Mouse (Mus musculus) heart, adult 2 months (tissue): ENCODE data around the gene Trim80. TPM values are rescaled to one million over a fixed set of nuclear protein-coding genes. Genes with fewer than 3 reads are reported as not detected.
"Not testable (repeated sequence)": the region's sequence is repeated elsewhere in the genome, so short reads cannot be mapped to it uniquely, and the experiment has no call there.

Source experiments
- DNase-seq, 2 experiments: peaks; one replicate each; pipeline ENCODE4 v3.0.0; 2021
- H3K27ac ChIP-seq: fragments of 200-600 bp; 2 replicates; pipeline ENCODE4 v1.8.1; 2022
- H3K27me3 ChIP-seq: fragments of 200-500 bp; 2 replicates; pipeline ENCODE4 v1.6.1; 2012; ENCODE audit warnings: mild to moderate bottlenecking, low read length, inconsistent platforms, mixed read lengths; ENCODE audit not compliant: control insufficient read depth, insufficient read depth
- H3K36me3 ChIP-seq: fragments of 200-500 bp; 2 replicates; pipeline ENCODE4 v1.6.1; 2012; ENCODE audit warnings: low read length, inconsistent platforms; ENCODE audit not compliant: control insufficient read depth, insufficient read depth
- H3K4me1 ChIP-seq: fragments of 200-500 bp; 2 replicates; pipeline ENCODE4 v1.6.1; 2011; ENCODE audit warnings: low read length; ENCODE audit not compliant: control insufficient read depth, insufficient read depth
- H3K4me3 ChIP-seq: fragments of 200-600 bp; 2 replicates; pipeline ENCODE4 v1.8.1; 2022
- H3K79me2 ChIP-seq: fragments of 200-500 bp; replicated peaks from 2 replicates; pipeline ENCODE4 v1.6.1; 2012; ENCODE audit warnings: mild to moderate bottlenecking, inconsistent platforms, low read length, moderate library complexity, mixed read lengths; ENCODE audit not compliant: control insufficient read depth, insufficient read depth
- H3K9ac ChIP-seq: fragments of 200-500 bp; 2 replicates; pipeline ENCODE4 v1.6.1; 2012; ENCODE audit warnings: low read depth, mild to moderate bottlenecking, control low read depth, inconsistent platforms, low read length, mixed read lengths
- CTCF ChIP-seq: fragments of 200-600 bp; IDR thresholded peaks from 2 replicates; pipeline ENCODE4 v1.8.1; 2022; ENCODE audit warnings: antibody characterized with exemption, mild to moderate bottlenecking, moderate library complexity
- EP300 ChIP-seq: fragments of 200-500 bp; IDR thresholded peaks from 2 replicates; pipeline ENCODE4 v1.6.1; 2011; ENCODE audit warnings: low read depth, low read length, control low read depth; ENCODE audit not compliant: insufficient read depth
- POLR2A ChIP-seq: fragments of 200-500 bp; IDR thresholded peaks from 2 replicates; pipeline ENCODE4 v1.6.1; 2011; ENCODE audit warnings: mild to moderate bottlenecking, low read depth, low read length, control low read depth; ENCODE audit not compliant: insufficient read depth
- WGBS: fragments of 180-500 bp; shearing (Covaris S2); methylation state at CpG from one replicate; pipeline ENCODE4 v1.1.7; 2018; 5-methylcytosine and 5-hydroxymethylcytosine counted together
- intact Hi-C: fragments of 180-260 bp; cut with DNase I; formaldehyde crosslinking; loops from one replicate; pipeline ENCODE4 v1.15.1; 2025
- microRNA-seq, 2 experiments: library from miRNA; unstranded; fragments of <30 nt; microRNA quantifications; one replicate each; pipeline ENCODE4 v1.2.0; 2021
- polyA plus RNA-seq: library from polyadenylated mRNA; depleted of rRNA; stranded (reverse); fragments of >200 nt; gene quantifications from 2 replicates; pipeline ENCODE4 v1.2.3, GENCODE M21; 2012; rRNA removed
- total RNA-seq, 2 experiments: library from RNA; stranded (reverse); gene quantifications; 2 replicates each; pipeline ENCODE4 v1.2.3; 2021

The Trim80 gene
- total and polyA plus RNA-seq, 3 experiments, result 0.13 to 0.33 TPM; not detected in 1

DNA sequence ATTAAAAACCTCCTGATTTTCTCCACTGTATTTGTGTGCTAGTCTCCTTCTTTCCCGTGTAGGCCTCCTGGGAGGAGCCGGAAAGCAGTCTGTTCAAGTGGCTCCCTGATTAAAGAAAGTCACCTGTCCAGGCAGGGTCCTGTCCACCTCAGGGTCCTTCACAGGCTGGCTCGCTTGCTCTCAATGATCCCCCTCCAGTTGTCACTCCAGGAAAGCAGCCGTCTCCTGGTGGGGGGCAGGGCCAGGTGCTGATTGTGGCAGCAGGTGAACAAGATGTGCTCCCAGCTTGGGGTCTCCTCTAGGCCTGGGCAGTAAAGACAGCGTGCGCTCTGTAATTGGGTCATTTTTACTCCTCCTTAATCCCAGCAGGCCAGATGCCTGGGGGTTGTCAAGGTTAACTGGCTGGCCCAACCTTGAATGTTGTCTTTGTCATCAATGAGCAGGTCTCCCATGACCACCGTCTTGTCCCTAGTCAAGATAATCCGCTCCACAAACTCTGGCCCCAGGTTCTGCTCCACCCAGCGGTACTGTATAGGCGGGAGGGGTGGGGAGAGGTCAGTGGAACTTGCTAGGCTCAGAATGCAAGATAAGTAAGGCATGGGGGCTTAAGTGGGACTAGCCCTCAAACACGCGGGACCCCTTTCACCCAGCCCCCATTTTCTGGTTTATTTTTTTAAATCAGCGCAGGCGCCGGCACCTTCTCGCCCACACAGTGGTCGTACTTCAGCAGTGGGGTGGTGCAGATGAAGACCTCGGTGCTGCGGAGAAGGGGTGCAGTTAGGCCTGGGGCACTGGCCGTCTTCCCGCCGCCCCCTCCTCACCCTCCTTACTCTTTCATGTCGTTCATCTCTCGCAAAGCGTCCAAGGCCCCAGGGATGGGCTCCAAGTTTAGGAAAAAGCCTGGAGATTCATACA, 50.4 kb downstream of the Trim80 start:
- Histone ChIP-seq H3K27ac (peak overlapping the region; percentile 38; the same call in 1 of the 2 replicates), H3K27me3 (no peaks in the 10 kb centered on the region), H3K36me3 (no peaks in the 10 kb centered on the region), H3K9ac (peak overlapping the region; percentile 42; the same call in 1 of the 2 replicates), H3K4me1 (peaks cover 2% of the 10 kb centered on the region), H3K79me2 (no peaks in the 10 kb centered on the region), H3K4me3 (peak overlapping the region; percentile 79)
- TF ChIP-seq CTCF (no peak), EP300 (no peak), POLR2A (no peak)
- no peak for DNase-seq
- intact Hi-C loops, result loop anchor here (2.0 to 5.0 kb wide), 3 partner anchors 22 to 122 kb away; partner anchors contain the start of gene Mif4gd
- WGBS, result 42% methylated on average over 25 of the region's 25 CpGs

DNA sequence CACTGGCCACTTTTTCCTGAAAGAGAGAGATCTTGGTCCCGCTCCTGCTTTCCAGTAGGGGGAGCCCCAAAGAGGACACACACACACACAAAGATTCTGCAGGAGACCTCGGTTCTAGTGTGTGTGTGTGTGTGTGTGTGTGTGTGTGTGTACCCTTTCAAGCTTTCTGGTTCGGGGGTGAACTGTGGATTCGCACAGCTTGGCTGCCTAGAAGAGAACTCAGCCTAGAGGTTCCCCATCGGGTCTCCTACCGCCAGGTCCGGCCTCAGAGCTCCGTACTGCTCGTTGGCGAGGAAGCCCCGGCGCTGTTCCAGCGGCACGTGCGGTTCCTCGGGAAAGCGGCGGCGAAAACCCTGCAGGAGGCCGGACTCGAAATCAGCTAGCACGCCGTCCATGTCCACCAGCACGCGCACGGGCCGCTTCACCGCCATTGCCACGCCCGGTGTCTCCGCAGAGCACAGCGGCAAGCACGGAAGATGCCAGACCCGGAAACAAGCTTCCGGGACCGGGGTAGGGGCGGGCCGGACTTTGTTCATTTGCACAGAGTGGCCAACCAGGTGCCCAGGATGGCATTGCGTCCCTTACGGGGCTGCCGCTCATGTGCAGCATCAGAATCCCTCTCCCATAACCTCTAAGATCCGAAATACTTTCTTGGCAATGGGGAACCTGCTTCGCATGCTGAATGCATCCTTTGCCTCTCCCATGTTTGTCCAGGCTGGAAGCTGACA, 51.2 kb downstream of the Trim80 start, which contains the start of gene Nt5c:
Nt5c (minus strand) TSS at position 507 of the 728 bp plus-strand sequence.
- DNase-seq, result peak; percentile 86 to 89
- under 1% methylated on average over 43 of the region's 43 CpGs for WGBS
- Histone ChIP-seq H3K27ac (peak within 1 kb of the TSS; percentile 38), H3K79me2 (no peaks in the 10 kb centered on the region), H3K4me1 (peaks cover 2% of the 10 kb centered on the region), H3K4me3 (peak within 1 kb of the TSS; percentile 79), H3K27me3 (no peaks in the 10 kb centered on the region), H3K9ac (peak within 1 kb of the TSS; percentile 82), H3K36me3 (no peaks in the 10 kb centered on the region)
- intact Hi-C loops, result loop anchor here (2.0 to 5.0 kb wide), 3 partner anchors 21 to 121 kb away; partner anchors contain the start of gene Mif4gd
- TF ChIP-seq EP300 (no peak), CTCF (peak; percentile 88), POLR2A (peak; percentile 66)

DNA sequence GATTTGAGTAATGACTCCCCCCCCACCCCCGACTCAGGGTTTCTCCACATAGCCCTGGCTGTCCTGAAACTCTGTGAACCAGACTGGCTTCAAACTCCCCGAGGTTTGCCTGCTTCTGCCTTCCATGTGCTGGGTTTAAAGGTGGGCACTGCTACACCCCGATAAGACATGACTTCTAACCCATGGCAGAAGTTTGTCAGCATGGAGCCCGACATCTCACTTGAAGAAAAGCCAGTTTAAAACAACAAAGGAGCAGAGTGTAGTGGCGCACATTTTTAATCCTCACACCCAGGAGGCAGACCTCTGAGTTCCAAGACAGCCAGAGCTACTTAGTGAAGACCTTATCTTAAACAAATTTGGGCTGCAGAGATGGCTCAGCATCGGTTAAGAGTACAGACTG, 52.0 kb downstream of the Trim80 start:
- intact Hi-C loops, result loop anchor here (5.0 kb wide), 1 partner anchor 120 kb away; the partner anchor contains the start of gene Mif4gd
- peak overlapping the region; percentile 79 for H3K4me3 ChIP-seq
- peaks cover 2% of the 10 kb centered on the region for H3K4me1 ChIP-seq
- TF ChIP-seq EP300, result no peak
- no peak for TF ChIP-seq CTCF
- TF ChIP-seq POLR2A, result no peak
- no peaks in the 10 kb centered on the region for H3K27me3 ChIP-seq
- no peak overlapping the region; the same call in 1 of the 2 replicates for H3K9ac ChIP-seq
- 30% methylated on average over 6 of the region's 6 CpGs for WGBS
- DNase-seq, result no peak
- no peaks in the 10 kb centered on the region for H3K79me2 ChIP-seq
- peak overlapping the region; percentile 38; the same call in 1 of the 2 replicates for H3K27ac ChIP-seq
- H3K36me3 ChIP-seq, result no peaks in the 10 kb centered on the region

DNA sequence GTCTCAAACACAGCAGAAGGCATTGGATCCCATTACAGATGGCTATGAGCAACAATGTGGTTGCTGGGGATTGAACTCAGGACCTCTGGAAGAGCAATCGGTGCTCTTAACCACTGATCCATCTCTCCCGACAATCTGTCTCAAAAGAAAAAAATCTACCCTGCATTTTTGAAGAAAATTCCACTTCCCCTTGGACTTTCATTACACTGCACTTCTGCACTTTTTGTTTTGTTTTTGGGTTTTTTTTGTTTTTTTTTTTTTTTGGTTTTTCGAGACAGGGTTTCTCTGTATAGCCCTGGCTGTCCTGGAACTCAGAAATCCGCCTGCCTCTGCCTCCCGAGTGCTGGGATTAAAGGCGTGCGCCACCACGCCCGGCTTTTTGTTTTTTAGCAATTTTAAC, 56.2 kb downstream of the Trim80 start:
- H3K4me1 ChIP-seq, H3K4me3 ChIP-seq, DNase-seq, H3K27ac ChIP-seq, H3K36me3 ChIP-seq, intact Hi-C loops, H3K9ac ChIP-seq, H3K79me2 ChIP-seq, H3K27me3 ChIP-seq: not testable (repeated sequence)
- WGBS, result 86% methylated on average over 9 of the region's 9 CpGs

Small RNA genes lying within 50 kb of the gene (microRNA-seq; reads per million reads assigned to microRNA genes)
- 0 to 0.39 reads per million in 2 experiments for gene Mir3968

Other genes with a start within 250 kb of the Trim80 start
- gene Grin2c, start 173.3 kb upstream of the Trim80 start, total RNA-seq, result under 1 TPM; 0.25 to 0.26 TPM
- gene Grin2c, start 173.3 kb upstream of the Trim80 start, polyA plus RNA-seq, result 1.6 and 2.0 TPM in 2 replicates
- gene Fdxr, start 163.5 kb upstream of the Trim80 start, total RNA-seq, result 1 to 10 TPM; 7.1 to 8.8 TPM
- 8.4 and 8.7 TPM in 2 replicates for gene Fdxr, start 163.5 kb upstream of the Trim80 start, polyA plus RNA-seq
- gene Fads6, start 142.9 kb upstream of the Trim80 start, total RNA-seq, result 1 to 10 TPM; 1.6 to 1.8 TPM
- 1.9 and 2.0 TPM in 2 replicates for gene Fads6, start 142.9 kb upstream of the Trim80 start, polyA plus RNA-seq
- gene Otop2, start 133.4 kb upstream of the Trim80 start, total RNA-seq, result not detected
- not detected in 2 replicates for gene Otop2, start 133.4 kb upstream of the Trim80 start, polyA plus RNA-seq
- gene Ush1g, start 118.5 kb upstream of the Trim80 start, total RNA-seq, result under 1 TPM in 1 of 2 experiments, not detected in 1; 0.07 TPM
- gene Ush1g, start 118.5 kb upstream of the Trim80 start, polyA plus RNA-seq, result 0.10 and 0.18 TPM in 2 replicates
- gene Otop3, start 105.8 kb upstream of the Trim80 start, total RNA-seq, result not detected
- not detected in 2 replicates for gene Otop3, start 105.8 kb upstream of the Trim80 start, polyA plus RNA-seq
- 1 to 10 TPM; 3.0 to 5.1 TPM for gene Hid1, start 72.8 kb upstream of the Trim80 start, total RNA-seq
- 6.1 and 7.3 TPM in 2 replicates for gene Hid1, start 72.8 kb upstream of the Trim80 start, polyA plus RNA-seq
- gene Cdr2l, start 58.6 kb upstream of the Trim80 start, total RNA-seq, result 1 to 10 TPM; 4.5 TPM
- 6.2 and 6.7 TPM in 2 replicates for gene Cdr2l, start 58.6 kb upstream of the Trim80 start, polyA plus RNA-seq
- 100 to 1,000 TPM; 144 to 159 TPM for gene Mrpl58, start 36.8 kb upstream of the Trim80 start, total RNA-seq
- gene Mrpl58, start 36.8 kb upstream of the Trim80 start, polyA plus RNA-seq, result 82.7 and 104 TPM in 2 replicates
- 1,000 to 10,000 TPM; 1,964 to 2,328 TPM for gene Atp5h, start 20.6 kb upstream of the Trim80 start, total RNA-seq
- gene Atp5h, start 20.6 kb upstream of the Trim80 start, polyA plus RNA-seq, result 830 and 1,376 TPM in 2 replicates
- 10 to 100 TPM; 26.6 to 30.0 TPM for gene Kctd2, start 20.4 kb upstream of the Trim80 start, total RNA-seq
- gene Kctd2, start 20.4 kb upstream of the Trim80 start, polyA plus RNA-seq, result 22.9 and 31.9 TPM in 2 replicates
- gene Slc16a5, start 21.9 kb downstream of the Trim80 start, total RNA-seq, result not detected
- gene Slc16a5, start 21.9 kb downstream of the Trim80 start, polyA plus RNA-seq, result 0.06 and 0.18 TPM in 2 replicates
- gene Armc7, start 35.1 kb downstream of the Trim80 start, total RNA-seq, result 1 to 10 TPM; 1.9 to 2.7 TPM
- gene Armc7, start 35.1 kb downstream of the Trim80 start, polyA plus RNA-seq, result 2.3 and 3.3 TPM in 2 replicates
- gene Nt5c, start 51.3 kb downstream of the Trim80 start, total RNA-seq, result 10 to 100 TPM; 10.9 to 12.9 TPM
- gene Nt5c, start 51.3 kb downstream of the Trim80 start, polyA plus RNA-seq, result 11.7 and 12.4 TPM in 2 replicates
- gene Jpt1, start 73.8 kb downstream of the Trim80 start, total RNA-seq, result 100 to 1,000 TPM; 110 TPM
- 116 and 124 TPM in 2 replicates for gene Jpt1, start 73.8 kb downstream of the Trim80 start, polyA plus RNA-seq
- gene Sumo2, start 95.7 kb downstream of the Trim80 start, total RNA-seq, result 100 to 1,000 TPM; 168 to 177 TPM
- 64.7 and 126 TPM in 2 replicates for gene Sumo2, start 95.7 kb downstream of the Trim80 start, polyA plus RNA-seq
- 10 to 100 TPM; 19.8 to 20.2 TPM for gene Nup85, start 123.9 kb downstream of the Trim80 start, total RNA-seq
- 28.0 and 44.1 TPM in 2 replicates for gene Nup85, start 123.9 kb downstream of the Trim80 start, polyA plus RNA-seq
- gene Mrps7, start 163.4 kb downstream of the Trim80 start, total RNA-seq, result 10 to 100 TPM; 74.6 to 80.1 TPM
- gene Mrps7, start 163.4 kb downstream of the Trim80 start, polyA plus RNA-seq, result 33.9 and 40.2 TPM in 2 replicates
- 10 to 100 TPM; 16.5 to 20.3 TPM for gene Gga3, start 163.5 kb downstream of the Trim80 start, total RNA-seq
- gene Gga3, start 163.5 kb downstream of the Trim80 start, polyA plus RNA-seq, result 15.4 and 17.1 TPM in 2 replicates
- 10 to 100 TPM; 51.3 to 54.7 TPM for gene Mif4gd, start 172.4 kb downstream of the Trim80 start, total RNA-seq
- 94.0 and 123 TPM in 2 replicates for gene Mif4gd, start 172.4 kb downstream of the Trim80 start, polyA plus RNA-seq
- 10 to 100 TPM; 32.9 to 40.7 TPM for gene Slc25a19, start 187.8 kb downstream of the Trim80 start, total RNA-seq
- 97.1 and 106 TPM in 2 replicates for gene Slc25a19, start 187.8 kb downstream of the Trim80 start, polyA plus RNA-seq